Mouse (Mus musculus): ENCODE measurements around the gene Lrrc75b.

DNA sequence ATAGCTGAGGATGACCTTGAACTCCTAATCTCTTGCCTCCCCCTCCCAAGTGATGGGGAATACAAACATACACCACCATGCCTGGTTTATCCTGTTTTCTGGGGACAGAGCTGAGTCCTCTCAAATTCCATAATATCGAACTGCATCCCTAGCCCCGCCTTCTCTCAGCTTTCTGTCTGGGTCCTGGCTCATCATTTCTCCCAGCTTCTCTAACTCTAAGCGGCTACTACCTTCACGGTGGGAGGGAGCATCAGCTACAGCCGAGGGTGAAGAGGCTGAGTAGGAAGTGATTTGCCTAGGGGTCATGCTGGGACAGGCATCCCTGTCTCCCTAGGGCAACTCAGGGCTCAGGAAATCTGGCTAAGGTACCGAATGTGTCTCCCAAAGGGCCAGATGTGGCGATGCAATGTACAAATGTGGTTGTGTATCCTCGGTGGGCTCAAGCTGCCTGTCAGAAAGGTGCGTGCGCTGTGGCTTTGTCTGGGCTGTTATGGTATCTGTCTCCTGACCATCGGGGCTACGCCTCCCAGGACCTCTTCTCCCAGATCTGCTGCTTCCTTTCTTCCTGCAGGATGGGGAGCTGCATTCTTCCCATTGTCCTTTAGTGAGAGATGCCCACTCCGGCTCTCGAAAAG, 972 bp downstream of the Lrrc75b start:
- no peak for TF ChIP-seq CTCF (IDR thresholded peaks at IDR 0.05; ENCODE audit: extremely low read depth, insufficient read length, insufficient replicate concordance, low read depth, low read length)
- no peak for TF ChIP-seq POLR2A (IDR thresholded peaks at IDR 0.05; ENCODE audit: low read depth, low read length)

All from small intestine, adult 2 months (tissue).